ENCODE assay signal across 9 mouse cellular contexts in genomic region chr11:66613150-66613549, GRCm38 (mm10).
DNase-seq lines count a peak whose midpoint lies in the region; ATAC-seq lines count a peak whose summit lies in the region.
"Had no signal": no experiment of that assay in that cellular context is flagged by ENCODE, and none has a peak within 500 bp of the region (broad histone marks: within the 10 kb centered on the region; RNA-seq: fewer than 3 reads in every experiment).

No protein-coding gene starts in this region.

- H3K36me3 ChIP-seq in forebrain, embryonic 11.5 days (ENCODE audit: control insufficient read depth, insufficient read depth, low read length) = no peaks in the 10 kb centered on the region
- H3K36me3 ChIP-seq in forebrain, embryonic 12.5 days (replicated peaks) = no peaks in the 10 kb centered on the region
- no peaks in the 10 kb centered on the region for H3K36me3 ChIP-seq in limb, embryonic 11.5 days (ENCODE audit: control insufficient read depth, insufficient read depth, low read length)
- H3K36me3 ChIP-seq: liver, embryonic 15.5 days had no signal

- H3K4me2 ChIP-seq in forebrain, embryonic 11.5 days (ENCODE audit: low read depth, low read length, severe bottlenecking) = no peak overlapping the region
- no peak overlapping the region for H3K4me2 ChIP-seq in forebrain, embryonic 12.5 days
- no peak overlapping the region for H3K4me2 ChIP-seq in limb, embryonic 11.5 days (ENCODE audit: low read depth, severe bottlenecking)
- H3K4me2 ChIP-seq: liver, embryonic 15.5 days had no signal

- intact Hi-C loops in left cerebral cortex, postnatal 36 days (cut with DNase I) = loop anchor here (2.0 kb wide), 1 partner anchor 258 kb away; no protein-coding TSS in a partner anchor

- no peaks in the 10 kb centered on the region for H3K4me1 ChIP-seq in forebrain, embryonic 11.5 days (replicated peaks; ENCODE audit: control insufficient read depth, insufficient read depth, low read length)
- H3K4me1 ChIP-seq in forebrain, embryonic 12.5 days = no peaks in the 10 kb centered on the region
- H3K4me1 ChIP-seq in limb, embryonic 11.5 days (ENCODE audit: control insufficient read depth, insufficient read depth, low read length) = no peaks in the 10 kb centered on the region
- H3K4me1 ChIP-seq: liver, embryonic 15.5 days had no signal

- H3K27me3 ChIP-seq in forebrain, embryonic 11.5 days (ENCODE audit: control insufficient read depth, insufficient read depth, low read length) = no peaks in the 10 kb centered on the region
- H3K27me3 ChIP-seq in forebrain, embryonic 12.5 days = no peaks in the 10 kb centered on the region
- H3K27me3 ChIP-seq in limb, embryonic 11.5 days (ENCODE audit: control insufficient read depth, insufficient read depth, low read length) = no peaks in the 10 kb centered on the region
- H3K27me3 ChIP-seq: liver, embryonic 15.5 days had no signal

- H3K4me3 ChIP-seq in forebrain, embryonic 11.5 days (ENCODE audit: low read depth, low read length) = no peak overlapping the region
- H3K4me3 ChIP-seq in forebrain, embryonic 12.5 days (replicated peaks) = no peak overlapping the region
- no peak overlapping the region for H3K4me3 ChIP-seq in limb, embryonic 11.5 days (ENCODE audit: low read depth, low read length)
- H3K4me3 ChIP-seq: liver, embryonic 15.5 days had no signal

- DNase-seq in forebrain, embryonic 11.5 days (ENCODE audit: low spot score) = peak; percentile 55
- DNase-seq in left cerebral cortex, adult 18-20 months (ENCODE audit: low spot score in 2 of 2) = peak; percentile 4 to 5
- DNase-seq in left cerebral cortex, postnatal 36 days (ENCODE audit: low spot score in 2 of 2) = no peak
- DNase-seq in Muller cell, postnatal 12 days (ENCODE audit: inconsistent ontology term) = peak; percentile 57
- peak; percentile 26 for DNase-seq in limb, embryonic 11.5 days (ENCODE audit: low spot score)
- DNase-seq in spleen, postnatal 10 days (ENCODE audit: low spot score in 2 of 2) = no peak

- H3K9ac ChIP-seq in forebrain, embryonic 11.5 days (ENCODE audit: low read length) = no peak overlapping the region
- H3K9ac ChIP-seq in forebrain, embryonic 12.5 days = no peak overlapping the region
- H3K9ac ChIP-seq in limb, embryonic 11.5 days (ENCODE audit: low read length) = no peak overlapping the region
- H3K9ac ChIP-seq: liver, embryonic 15.5 days had no signal

- H3K9me3 ChIP-seq in forebrain, embryonic 11.5 days (ENCODE audit: control insufficient read depth, low read length) = no peaks in the 10 kb centered on the region
- no peaks in the 10 kb centered on the region for H3K9me3 ChIP-seq in forebrain, embryonic 12.5 days
- H3K9me3 ChIP-seq in limb, embryonic 11.5 days (ENCODE audit: control insufficient read depth, low read length) = no peaks in the 10 kb centered on the region
- H3K9me3 ChIP-seq: liver, embryonic 15.5 days had no signal

- no peak overlapping the region for H3K27ac ChIP-seq in forebrain, embryonic 11.5 days (ENCODE audit: low read depth, low read length)
- no peak overlapping the region for H3K27ac ChIP-seq in forebrain, embryonic 12.5 days
- H3K27ac ChIP-seq in limb, embryonic 11.5 days (replicated peaks; ENCODE audit: low read depth, low read length) = no peak overlapping the region
- H3K27ac ChIP-seq: liver, embryonic 15.5 days had no signal

- no peak for ATAC-seq in forebrain, embryonic 11.5 days (replicated peaks; ENCODE audit: low FRiP score)
- no peak for ATAC-seq in forebrain, embryonic 12.5 days (ENCODE audit: low FRiP score)
- ATAC-seq in limb, embryonic 11.5 days (ENCODE audit: insufficient number of reproducible peaks, low FRiP score, low TSS enrichment, low read depth) = no peak
- no peak for ATAC-seq in erythroblast, adult 5-6 weeks (replicated peaks; ENCODE audit: low FRiP score, poor library complexity, severe bottlenecking)

- 17% methylated on average over 6 of the region's 6 CpGs for WGBS in forebrain, embryonic 11.5 days
- WGBS in forebrain, embryonic 12.5 days = 17% methylated on average over 6 of the region's 6 CpGs
- WGBS in limb, embryonic 11.5 days = 13% methylated on average over 6 of the region's 6 CpGs

Comparison
In these comparisons a context has a peak if more than half of its experiments do, and no peak if none do; other contexts are left out.
1. DNase-seq: peak in forebrain, embryonic 11.5 days (single experiment), left cerebral cortex, adult 18-20 months (2 of 2), Muller cell, postnatal 12 days (single experiment) and limb, embryonic 11.5 days (single experiment); none in left cerebral cortex, postnatal 36 days (0 of 2) and spleen, postnatal 10 days (0 of 2).